Mouse (Mus musculus) hindbrain, embryonic 12.5 days (tissue): Measurements from ENCODE around the gene Gne. TPM values are rescaled to one million over a fixed set of nuclear protein-coding genes. Genes with fewer than 3 reads are reported as not detected.

ENCODE experiments used
- polyA plus RNA-seq: library from polyadenylated mRNA; unstranded; fragments of >200 nt; fragmentation: Nextera tagmentation; extraction: Ambion mirVana; gene quantifications from 2 replicates; pipeline ENCODE4 v1.2.1, GENCODE M21; 2016

The Gne gene
- polyA plus RNA-seq, 1 experiment from 2014 or later, result 24.6 TPM

Other genes starting within 250 kb of the Gne start
- gene Olfr157, start 244.0 kb downstream of the Gne start, polyA plus RNA-seq, result not detected in 2 replicates
- not detected in 2 replicates for gene Olfr155, start 232.6 kb downstream of the Gne start, polyA plus RNA-seq
- gene Reck, start 208.6 kb downstream of the Gne start, polyA plus RNA-seq, result 20.1 and 21.9 TPM in 2 replicates
- 94.2 and 104 TPM in 2 replicates for gene Glipr2, start 126.8 kb downstream of the Gne start, polyA plus RNA-seq
- not detected in 2 replicates for gene Ccin, start 100.7 kb downstream of the Gne start, polyA plus RNA-seq
- 266 and 282 TPM in 2 replicates for gene Clta, start 79.7 kb downstream of the Gne start, polyA plus RNA-seq
- gene Rnf38, start 149.6 kb upstream of the Gne start, polyA plus RNA-seq, result 59.6 and 62.7 TPM in 2 replicates
- gene Melk, start 216.7 kb upstream of the Gne start, polyA plus RNA-seq, result 32.0 and 33.7 TPM in 2 replicates